Mouse (Mus musculus): Measurements from ENCODE around the gene Dock4.

DNA sequence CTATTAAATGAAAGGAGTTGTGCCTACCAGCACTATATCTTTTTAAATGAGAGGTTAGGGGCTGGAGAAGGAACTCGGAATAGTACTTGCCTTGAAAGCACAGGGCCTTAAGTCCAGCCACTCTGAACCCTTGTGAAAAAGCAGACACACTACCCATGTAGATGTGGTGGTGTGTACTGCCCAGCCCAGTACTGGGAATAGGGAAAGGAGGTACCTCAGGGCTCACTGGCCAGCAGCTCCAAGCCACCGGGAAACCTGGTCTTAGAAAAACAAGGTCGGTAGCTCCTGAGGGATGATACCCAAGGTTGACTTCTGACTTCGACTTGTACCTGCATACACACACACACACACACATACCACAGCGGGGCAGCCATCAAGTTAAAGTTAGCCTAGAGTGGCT lies 397.2 kb downstream of the Dock4 start:
- TF ChIP-seq POLR2A (IDR thresholded peaks at IDR 0.05; ENCODE audit: borderline replicate concordance, control insufficient read depth, low read depth, low read length) (no peak), CTCF (IDR thresholded peaks at IDR 0.05; ENCODE audit: control insufficient read depth, insufficient read depth, low read length) (no peak)

Data from bone marrow, adult 2 months (tissue).